Mouse (Mus musculus) MEL (cell line): ENCODE results near the gene Clec4g. TPM values are rescaled to one million over a fixed set of nuclear protein-coding genes. Genes with fewer than 3 reads are reported as not detected.

Experiments
- DNase-seq: peaks from one replicate; pipeline ENCODE4 v3.0.0; 2011; ENCODE audit warnings: low read depth, low spot score
- H3K27ac ChIP-seq: 2 replicates; pipeline ENCODE4 v1.5.1; 2012; ENCODE audit warnings: low read depth, mild to moderate bottlenecking, control low read depth, low read length, moderate library complexity; ENCODE audit not compliant: control insufficient read depth
- H3K27me3 ChIP-seq, 2 experiments: fragments of 150-350 bp in 1 of 2; sonication (generic) in 1 of 2; 2 replicates each; pipeline ENCODE4 v1.6.1; 2012; ENCODE audit warnings: low read length in 2 of 2, mild to moderate bottlenecking in 2 of 2, improper control_type of control experiment in 1 of 2, moderate library complexity in 1 of 2; ENCODE audit not compliant: insufficient read depth in 2 of 2, control insufficient read depth in 1 of 2
- H3K36me3 ChIP-seq, 2 experiments: 2 replicates each; pipeline ENCODE4 v1.6.1; 2012 to 2014; ENCODE audit warnings: low read length in 2 of 2, improper control_type of control experiment in 1 of 2, inconsistent platforms in 1 of 2, mild to moderate bottlenecking in 1 of 2; ENCODE audit not compliant: insufficient read depth in 2 of 2, control insufficient read depth in 1 of 2
- H3K4me1 ChIP-seq, 2 experiments: fragments of 150-350 bp in 1 of 2; sonication (generic) in 1 of 2; 2 replicates each; pipeline ENCODE4 v1.6.1; 2012; ENCODE audit warnings: low read length in 2 of 2, improper control_type of control experiment in 1 of 2, mild to moderate bottlenecking in 1 of 2; ENCODE audit not compliant: insufficient read depth in 2 of 2, control insufficient read depth in 1 of 2
- H3K4me3 ChIP-seq, 2 experiments: fragments of 150-350 bp in 1 of 2; sonication (generic) in 1 of 2; 2 replicates each; pipeline ENCODE4 v1.5.1; 2012; ENCODE audit warnings: low read depth in 2 of 2, low read length in 2 of 2, mild to moderate bottlenecking in 2 of 2, moderate library complexity in 2 of 2, control low read depth in 1 of 2, improper control_type of control experiment in 1 of 2; ENCODE audit not compliant: control insufficient read depth in 1 of 2, insufficient read depth in 1 of 2
- H3K79me2 ChIP-seq: 2 replicates; pipeline ENCODE4 v1.6.1; 2012; ENCODE audit warnings: mild to moderate bottlenecking, low read length, moderate library complexity; ENCODE audit not compliant: control insufficient read depth, poor library complexity, insufficient read depth
- H3K9ac ChIP-seq: 2 replicates; pipeline ENCODE4 v1.6.1; 2012; ENCODE audit warnings: low read depth, mild to moderate bottlenecking, control low read depth, low read length, moderate library complexity; ENCODE audit not compliant: control insufficient read depth, poor library complexity, severe bottlenecking
- H3K9me3 ChIP-seq: fragments of 150-350 bp; sonication (generic); replicated peaks from 2 replicates; pipeline ENCODE4 v1.6.1; 2012; ENCODE audit warnings: mild to moderate bottlenecking, low read length, improper control_type of control experiment, moderate library complexity; ENCODE audit not compliant: insufficient read depth
- CHD1 ChIP-seq: IDR thresholded peaks from 2 replicates; pipeline ENCODE4 v1.6.1; 2012; ENCODE audit warnings: low read depth, mild to moderate bottlenecking, inconsistent platforms, low read length, improper control_type of control experiment
- CHD2 ChIP-seq: IDR thresholded peaks from 2 replicates; pipeline ENCODE4 v1.6.1; 2011; ENCODE audit warnings: low read length, improper control_type of control experiment
- CTCF ChIP-seq, 3 experiments: IDR thresholded peaks in 2 of 3; conservative IDR thresholded peaks in 1 of 3; 2 replicates each; pipeline ENCODE4 v1.5.1; 2011 to 2012; ENCODE audit warnings: low read length in 3 of 3, low read depth in 2 of 3, mild to moderate bottlenecking in 2 of 3, improper control_type of control experiment in 1 of 3, inconsistent platforms in 1 of 3, mixed read lengths in 1 of 3, moderate library complexity in 1 of 3; ENCODE audit not compliant: control insufficient read depth in 1 of 3, insufficient read depth in 1 of 3, poor library complexity in 1 of 3, severe bottlenecking in 1 of 3
- E2F4 ChIP-seq: IDR thresholded peaks from 2 replicates; pipeline ENCODE4 v1.6.1; 2011; ENCODE audit warnings: low read depth, low read length, improper control_type of control experiment, borderline replicate concordance
- ELF1 ChIP-seq: IDR thresholded peaks from 2 replicates; pipeline ENCODE4 v1.6.1; 2014; ENCODE audit warnings: low read depth, mild to moderate bottlenecking, inconsistent platforms, low read length, improper control_type of control experiment, moderate library complexity
- GABPA ChIP-seq: IDR thresholded peaks from 2 replicates; pipeline ENCODE4 v1.6.1; 2012; ENCODE audit warnings: low read depth, mild to moderate bottlenecking, inconsistent platforms, low read length, improper control_type of control experiment, moderate library complexity
- HCFC1 ChIP-seq: IDR thresholded peaks from 2 replicates; pipeline ENCODE4 v1.6.1; 2012; ENCODE audit warnings: low read depth, mild to moderate bottlenecking, inconsistent platforms, low read length, improper control_type of control experiment, moderate library complexity
- KAT2A ChIP-seq: conservative IDR thresholded peaks from 2 replicates; pipeline ENCODE4 v1.6.1; 2012; ENCODE audit warnings: low read depth, low read length, improper control_type of control experiment, inconsistent platforms
- MAFK ChIP-seq: IDR thresholded peaks from 2 replicates; pipeline ENCODE4 v1.6.1; 2011; ENCODE audit warnings: low read depth, mild to moderate bottlenecking, low read length, improper control_type of control experiment, borderline replicate concordance
- MAX ChIP-seq: IDR thresholded peaks from 2 replicates; pipeline ENCODE4 v1.6.1; 2011; ENCODE audit warnings: low read length, improper control_type of control experiment
- MYC ChIP-seq: IDR thresholded peaks from 2 replicates; pipeline ENCODE4 v1.6.1; 2011; ENCODE audit warnings: low read depth, mild to moderate bottlenecking, low read length, improper control_type of control experiment, moderate library complexity
- NELFE ChIP-seq: IDR thresholded peaks from 2 replicates; pipeline ENCODE4 v1.6.1; 2011; ENCODE audit warnings: low read depth, low read length, improper control_type of control experiment
- POLR2AphosphoS2 ChIP-seq: IDR thresholded peaks from 2 replicates; pipeline ENCODE4 v1.6.1; 2011; ENCODE audit warnings: low read length, improper control_type of control experiment
- POLR2AphosphoS5 ChIP-seq: IDR thresholded peaks from 2 replicates; pipeline ENCODE4 v1.6.1; 2012; ENCODE audit warnings: low read depth, borderline replicate concordance, mild to moderate bottlenecking, inconsistent platforms, low read length, moderate library complexity, mixed read lengths
- RAD21 ChIP-seq: IDR thresholded peaks from 2 replicates; pipeline ENCODE4 v1.6.1; 2011; ENCODE audit warnings: mild to moderate bottlenecking, low read depth, low read length, improper control_type of control experiment
- SIN3A ChIP-seq: IDR thresholded peaks from 2 replicates; pipeline ENCODE4 v1.6.1; 2012; ENCODE audit warnings: low read length, improper control_type of control experiment, inconsistent platforms
- TAL1 ChIP-seq: IDR thresholded peaks from 2 replicates; pipeline ENCODE4 v1.6.1; 2012; ENCODE audit warnings: mild to moderate bottlenecking, inconsistent platforms, low read length, moderate library complexity, mixed read lengths
- TCF12 ChIP-seq: IDR thresholded peaks from 2 replicates; pipeline ENCODE4 v1.6.1; 2014; ENCODE audit warnings: low read depth, mild to moderate bottlenecking, inconsistent platforms, low read length, improper control_type of control experiment, moderate library complexity
- USF1 ChIP-seq: IDR thresholded peaks from 2 replicates; pipeline ENCODE4 v1.6.1; 2014; ENCODE audit warnings: low read depth, mild to moderate bottlenecking, inconsistent platforms, low read length, improper control_type of control experiment, moderate library complexity
- USF2 ChIP-seq, 2 experiments: IDR thresholded peaks; 2 replicates each; pipeline ENCODE4 v1.6.1; 2011 to 2012; ENCODE audit warnings: improper control_type of control experiment in 2 of 2, low read length in 2 of 2, borderline replicate concordance in 1 of 2, inconsistent platforms in 1 of 2, low read depth in 1 of 2, mild to moderate bottlenecking in 1 of 2; ENCODE audit not compliant: insufficient read depth in 1 of 2
- ZC3H11A ChIP-seq: IDR thresholded peaks from 2 replicates; pipeline ENCODE4 v1.6.1; 2012; ENCODE audit warnings: low read depth, mild to moderate bottlenecking, inconsistent platforms, low read length, improper control_type of control experiment
- ZNF384 ChIP-seq: IDR thresholded peaks from 2 replicates; pipeline ENCODE4 v1.6.1; 2012; ENCODE audit warnings: low read depth, mild to moderate bottlenecking, inconsistent platforms, low read length, improper control_type of control experiment
- polyA plus RNA-seq, 2 experiments: library from polyadenylated mRNA; stranded (reverse) in 1 of 2; unstranded in 1 of 2; fragments of >175 nt in 1 of 2; fragments of >200 nt in 1 of 2; gene quantifications; 2 replicates each; pipeline versions ENCODE4 v1.2.1 to v1.2.4; 2012; ENCODE audit warnings: low replicate concordance in 2 of 2, low read depth in 1 of 2; ENCODE audit not compliant: insufficient read length in 2 of 2, insufficient read depth in 1 of 2, missing spikeins in 1 of 2
- total RNA-seq: library from RNA; depleted of rRNA; stranded (reverse); fragments of 300-350 nt; gene quantifications from 2 replicates; pipeline ENCODE4 v1.2.3, GENCODE M21; 2012

Gene Clec4g
- total and polyA plus RNA-seq, 3 experiments = not detected

- Histone ChIP-seq H3K9me3 (no peaks in the 10 kb centered on the region), H3K4me3 (no peak overlapping the region), H3K4me1 (no peaks in the 10 kb centered on the region), H3K9ac (no peak overlapping the region), H3K27me3 (no peaks in the 10 kb centered on the region), H3K27ac (no peak overlapping the region), H3K79me2 (no peaks in the 10 kb centered on the region), H3K36me3 (no peaks in the 10 kb centered on the region)
- no peak for DNase-seq
- TF ChIP-seq MAFK (no peak), GABPA (no peak), ZNF384 (no peak), TCF12 (no peak), MAX (no peak), TAL1 (no peak), E2F4 (no peak), POLR2AphosphoS5 (no peak), HCFC1 (no peak)
Observed at GRCm38 (mm10) chr8:3685422-3685821, 35.0 kb downstream of the Clec4g start.

- Histone ChIP-seq H3K9ac (no peak overlapping the region), H3K9me3 (no peaks in the 10 kb centered on the region), H3K27ac (no peak overlapping the region), H3K79me2 (peaks cover under 1% of the 10 kb centered on the region; the same call in 1 of the 2 replicates), H3K4me3 (no peak overlapping the region), H3K27me3 (no peaks in the 10 kb centered on the region), H3K4me1 (no peaks in the 10 kb centered on the region), H3K36me3 (0 out of 4 replicates have a peak, but pooled peaks cover 0 to 2% of the 10 kb centered on the region in 2 experiments)
- TF ChIP-seq USF1 = no peak
- peak; percentile 55; the same call in 1 of the 2 replicates for TF ChIP-seq POLR2AphosphoS2
- no peak for TF ChIP-seq MYC
- TF ChIP-seq CHD1 = no peak
- no peak for TF ChIP-seq KAT2A
- TF ChIP-seq POLR2AphosphoS5 = peak; percentile 74; the same call in 1 of the 2 replicates
- no peak for TF ChIP-seq CHD2
- TF ChIP-seq CTCF (IDR thresholded peaks at IDR 0.05 in 2 of 3, conservative IDR thresholded peaks at IDR 0.05 in 1 of 3; ENCODE audit: control insufficient read depth in 1 of 3, insufficient read depth in 1 of 3, low read depth in 2 of 3, low read length in 3 of 3, poor library complexity in 1 of 3, severe bottlenecking in 1 of 3) = no peak
- no peak for TF ChIP-seq ZC3H11A
- TF ChIP-seq GABPA = no peak
- TF ChIP-seq RAD21 = no peak
- TF ChIP-seq ELF1 = no peak
- no peak for TF ChIP-seq USF2 (IDR thresholded peaks at IDR 0.05; ENCODE audit: borderline replicate concordance in 1 of 2, insufficient read depth in 1 of 2, low read depth in 1 of 2, low read length in 2 of 2)
- TF ChIP-seq NELFE = no peak
- no peak for TF ChIP-seq SIN3A
- DNase-seq = no peak
Observed at GRCm38 (mm10) chr8:3684530-3684929, 35.9 kb downstream of the Clec4g start.
